Mouse (Mus musculus): ENCODE data around the gene Csf3.

DNA sequence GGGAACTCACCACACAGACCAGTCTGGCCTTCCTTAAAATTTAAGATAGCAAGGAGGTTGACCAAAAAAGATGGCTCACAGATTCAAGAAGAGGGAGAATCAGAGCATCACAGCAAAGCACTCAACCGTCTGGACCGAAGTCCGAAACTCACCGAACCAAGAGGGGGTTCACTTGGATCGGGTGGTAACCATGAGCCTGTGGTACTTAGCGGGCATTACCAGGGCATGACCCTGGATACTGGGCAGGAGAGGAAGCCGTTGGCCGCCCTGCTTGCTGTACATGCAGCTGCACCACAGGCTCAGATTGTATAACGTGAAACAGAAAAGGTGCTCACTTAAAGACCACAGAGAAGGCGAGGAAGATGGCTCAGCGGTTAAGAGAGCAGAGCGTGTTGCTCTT, 3.8 kb upstream of the Csf3 start:
- TF ChIP-seq GATA1 (IDR thresholded peaks at IDR 0.05; ENCODE audit: low read length) (no peak), TAL1 (IDR thresholded peaks at IDR 0.05; ENCODE audit: low read length) (no peak)
